Mouse (Mus musculus): Measurements from ENCODE around the gene Pak7. TPM values are rescaled to one million over a fixed set of nuclear protein-coding genes. Genes with fewer than 3 reads are reported as not detected.

The Pak7 gene
- total RNA-seq, 2 experiments from 2014 or later: not detected

Other genes with a start within 250 kb of the Pak7 start
- 1 to 10 TPM in 1 of 2 experiments, not detected in 1; 2.5 TPM for gene Ankef1, start 113.9 kb upstream of the Pak7 start, total RNA-seq (2021)

Data from gastrocnemius, postnatal 25 days (tissue).